Mouse (Mus musculus) thymus, postnatal 14 days (tissue): Measurements from ENCODE around the gene Rbm18.

Experiments
- DNase-seq: peaks from one replicate; pipeline ENCODE4 v3.0.0; 2021

Gene Rbm18

DNA sequence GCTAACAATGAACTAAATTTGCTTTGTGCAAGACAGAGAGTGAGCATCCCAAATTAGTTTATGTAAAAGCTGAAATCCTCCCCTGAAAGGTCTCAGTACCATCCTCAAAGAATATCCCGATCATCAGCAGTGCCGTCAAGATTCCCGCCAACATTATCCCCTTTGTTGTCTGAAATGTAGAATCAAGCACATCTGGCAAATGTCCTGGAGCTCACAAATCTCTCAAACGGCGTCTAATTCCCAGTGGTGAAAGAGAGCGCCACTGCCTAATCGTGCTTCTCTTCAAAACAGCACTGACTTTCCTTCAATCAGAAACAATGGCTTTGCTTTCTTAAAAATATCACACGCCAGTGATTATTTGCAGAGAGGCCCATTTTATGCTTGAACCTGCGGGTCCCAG lies 69.4 kb downstream of the Rbm18 start:
- no peak for DNase-seq
